Mouse (Mus musculus): ENCODE results near the gene Gpx6.

Gpx6 gene

GRCm38 (mm10) chr13:21311926-21312325 is at the start of gene Gpx6:
Gpx6 (plus strand) TSS chr13:21312125.
- no peak for DNase-seq

GRCm38 (mm10) chr13:21262787-21263461 is 49.0 kb upstream of the Gpx6 start:
- DNase-seq = no peak

GRCm38 (mm10) chr13:21263910-21264309 is 48.0 kb upstream of the Gpx6 start:
- DNase-seq = no peak

GRCm38 (mm10) chr13:21264366-21264765 is 47.6 kb upstream of the Gpx6 start:
- DNase-seq = no peak

- no peak for DNase-seq
Observed at GRCm38 (mm10) chr13:21265736-21266135, 46.2 kb upstream of the Gpx6 start.

GRCm38 (mm10) chr13:21267541-21267940 is 44.4 kb upstream of the Gpx6 start:
- DNase-seq = no peak

GRCm38 (mm10) chr13:21268262-21268661 is 43.7 kb upstream of the Gpx6 start:
- no peak for DNase-seq

GRCm38 (mm10) chr13:21275021-21275814 is 36.7 kb upstream of the Gpx6 start:
- no peak for DNase-seq

- peak; percentile 34 for DNase-seq
Observed at GRCm38 (mm10) chr13:21275815-21276550, 35.9 kb upstream of the Gpx6 start.

- no peak for DNase-seq
Observed at GRCm38 (mm10) chr13:21276551-21276950, 35.4 kb upstream of the Gpx6 start.

- no peak for DNase-seq
Observed at GRCm38 (mm10) chr13:21279076-21279475, 32.8 kb upstream of the Gpx6 start.

- DNase-seq = peak; percentile 70
Observed at GRCm38 (mm10) chr13:21279559-21279958, 32.4 kb upstream of the Gpx6 start.

GRCm38 (mm10) chr13:21292631-21293030 is 19.3 kb upstream of the Gpx6 start, which contains the start of gene Gpx5:
Gpx5 (minus strand) TSS chr13:21292731.
- DNase-seq = no peak

- DNase-seq = no peak
Observed at GRCm38 (mm10) chr13:21298557-21298956, 13.4 kb upstream of the Gpx6 start.

- DNase-seq = no peak
Observed at GRCm38 (mm10) chr13:21304483-21305066, 7.3 kb upstream of the Gpx6 start.

- no peak for DNase-seq
Observed at GRCm38 (mm10) chr13:21309788-21310187, 2.1 kb upstream of the Gpx6 start.

GRCm38 (mm10) chr13:21312854-21313253 is 929 bp downstream of the Gpx6 start:
- DNase-seq = no peak

- DNase-seq = no peak
Observed at GRCm38 (mm10) chr13:21313903-21314302, 2.0 kb downstream of the Gpx6 start.

GRCm38 (mm10) chr13:21320262-21320661 is 8.3 kb downstream of the Gpx6 start:
- no peak for DNase-seq

- no peak for DNase-seq
Observed at GRCm38 (mm10) chr13:21321890-21322494, 10.1 kb downstream of the Gpx6 start.

- peak; percentile 8 for DNase-seq
Observed at GRCm38 (mm10) chr13:21322509-21323375, 10.8 kb downstream of the Gpx6 start.

- DNase-seq = no peak
Observed at GRCm38 (mm10) chr13:21323405-21323804, 11.5 kb downstream of the Gpx6 start.
